Mouse (Mus musculus): ENCODE measurements around the gene Srrm1. TPM values are rescaled to one million over a fixed set of nuclear protein-coding genes. Genes with fewer than 3 reads are reported as not detected.
A peak's percentile ranks its signal among the peaks of the same experiment; 100 is the strongest.

Srrm1 gene
- polyA plus RNA-seq, 1 experiment from 2014 or later: 213 TPM

DNA sequence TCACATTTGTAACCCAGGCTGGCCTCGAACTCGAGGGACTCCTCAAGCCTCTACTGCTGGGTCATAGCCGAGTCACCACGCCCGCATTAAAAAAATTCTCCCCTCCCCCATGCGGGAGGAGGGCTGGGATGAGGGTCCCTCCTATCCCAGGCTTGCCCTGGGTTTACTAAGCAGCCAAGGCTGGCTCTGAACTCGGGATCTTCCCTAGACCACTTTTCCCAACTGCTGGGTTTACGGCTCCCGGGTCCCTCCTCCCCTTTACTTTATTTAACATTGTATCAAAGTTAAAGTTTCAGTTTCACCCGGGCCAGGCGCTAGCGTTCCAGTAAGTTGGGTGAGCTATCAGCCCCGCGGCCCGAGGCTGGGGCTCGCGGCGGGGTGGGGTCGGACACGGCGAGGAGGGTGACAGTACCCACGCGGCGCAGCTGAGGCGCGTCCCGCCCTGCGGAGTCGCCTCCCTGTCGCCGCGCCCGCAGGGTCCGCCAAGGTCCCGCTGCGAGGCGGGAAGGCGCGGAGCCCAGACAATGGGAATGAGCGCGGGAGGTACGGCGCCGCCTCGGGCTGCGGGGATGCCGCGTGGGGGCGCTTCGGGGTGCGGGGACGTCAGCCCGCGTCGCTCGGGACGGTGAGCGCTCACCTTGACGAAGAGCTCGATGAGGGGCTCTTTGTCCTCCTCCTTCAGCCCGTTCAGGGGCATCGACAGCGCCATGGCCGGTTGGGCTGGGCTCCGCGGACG lies 81.1 kb downstream of the Srrm1 start:
- no peaks in the 10 kb centered on the region for H3K36me3 ChIP-seq
- peaks cover 38% of the 10 kb centered on the region for H3K4me1 ChIP-seq
- WGBS: under 1% methylated on average over 65 of the region's 67 CpGs
- no peaks in the 10 kb centered on the region for H3K9me3 ChIP-seq (replicated peaks)
- peak overlapping the region; percentile 74 for H3K9ac ChIP-seq
- peak overlapping the region; percentile 76 for H3K4me3 ChIP-seq (replicated peaks)
- H3K27ac ChIP-seq (replicated peaks): peak overlapping the region; percentile 94
- ATAC-seq (ENCODE audit: insufficient number of reproducible peaks, low FRiP score, low TSS enrichment, low read depth): peak; percentile 31
- H3K4me2 ChIP-seq (replicated peaks): peak overlapping the region; percentile 74
- no peaks in the 10 kb centered on the region for H3K27me3 ChIP-seq

DNA sequence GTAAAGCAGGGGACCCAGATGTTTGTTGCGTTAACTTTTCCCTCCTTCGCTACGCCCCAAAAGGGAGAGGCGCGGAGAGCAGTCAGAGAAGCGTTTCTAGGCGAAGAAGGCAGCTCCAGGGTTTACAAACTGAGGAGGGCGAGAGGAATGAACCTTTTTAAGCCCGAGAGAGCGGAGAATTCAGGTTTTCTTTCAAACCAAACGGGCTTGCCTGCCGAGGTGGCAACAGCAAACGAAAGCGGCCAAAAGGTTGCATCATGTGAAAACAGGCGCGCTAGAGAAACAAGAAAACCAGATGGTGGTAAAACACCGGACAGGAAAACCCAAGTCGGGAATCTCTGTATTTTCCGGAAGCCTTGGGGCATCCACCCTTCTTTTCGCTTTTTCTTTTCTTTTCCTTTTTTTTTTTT lies 81.7 kb downstream of the Srrm1 start:
- ATAC-seq (ENCODE audit: insufficient number of reproducible peaks, low FRiP score, low TSS enrichment, low read depth): no peak
- no peaks in the 10 kb centered on the region for H3K36me3 ChIP-seq
- peak overlapping the region; percentile 76 for H3K4me3 ChIP-seq (replicated peaks)
- peak overlapping the region; percentile 74 for H3K4me2 ChIP-seq (replicated peaks)
- H3K4me1 ChIP-seq: peaks cover 41% of the 10 kb centered on the region
- under 1% methylated on average over 20 of the region's 20 CpGs for WGBS
- no peaks in the 10 kb centered on the region for H3K9me3 ChIP-seq (replicated peaks)
- no peaks in the 10 kb centered on the region for H3K27me3 ChIP-seq
- peak overlapping the region; percentile 74 for H3K9ac ChIP-seq
- H3K27ac ChIP-seq (replicated peaks): peak overlapping the region; percentile 94

Other genes with a start within 250 kb of the Srrm1 start
- 2.9 and 3.2 TPM in 2 replicates for gene Runx3, start 232.7 kb downstream of the Srrm1 start, polyA plus RNA-seq (2015; fragmentation: Nextera tagmentation; extraction: Ambion mirVana)
- gene Clic4, start 80.5 kb downstream of the Srrm1 start, polyA plus RNA-seq (2015; fragmentation: Nextera tagmentation; extraction: Ambion mirVana): 111 and 113 TPM in 2 replicates
- 3.5 and 7.3 TPM in 2 replicates for gene Ncmap, start 44.9 kb upstream of the Srrm1 start, polyA plus RNA-seq (2015; fragmentation: Nextera tagmentation; extraction: Ambion mirVana)
- gene Rcan3, start 80.5 kb upstream of the Srrm1 start, polyA plus RNA-seq (2015; fragmentation: Nextera tagmentation; extraction: Ambion mirVana): 16.3 and 20.1 TPM in 2 replicates
- 0.87 and 1.9 TPM in 2 replicates for gene Stpg1, start 141.5 kb upstream of the Srrm1 start, polyA plus RNA-seq (2015; fragmentation: Nextera tagmentation; extraction: Ambion mirVana)
- 2.5 and 2.9 TPM in 2 replicates for gene Nipal3, start 141.7 kb upstream of the Srrm1 start, polyA plus RNA-seq (2015; fragmentation: Nextera tagmentation; extraction: Ambion mirVana)
- 26.8 and 35.5 TPM in 2 replicates for gene Grhl3, start 220.3 kb upstream of the Srrm1 start, polyA plus RNA-seq (2015; fragmentation: Nextera tagmentation; extraction: Ambion mirVana)

Data from embryonic facial prominence, embryonic 15.5 days (tissue).